Mouse (Mus musculus) thymus, adult 18-20 months (tissue): ENCODE measurements around the gene Gmcl1.
A peak's percentile ranks its signal among the peaks of the same experiment; 100 is the strongest.

Experiments used
- DNase-seq, 2 experiments: peaks; one replicate each; pipeline ENCODE4 v3.0.0; 2022; ENCODE audit warnings: mixed read lengths in 2 of 2

Gmcl1 gene

GRCm38 (mm10) chr6:86733183-86733876 is at the start of gene Gmcl1:
TSS of gene Gmcl1 (minus strand) at chr6:86733383.
- peak; percentile 92 to 94 for DNase-seq

GRCm38 (mm10) chr6:86782342-86782741 is 49.2 kb upstream of the Gmcl1 start:
- DNase-seq, result no peak

GRCm38 (mm10) chr6:86781361-86781957 is 48.3 kb upstream of the Gmcl1 start:
- no peak for DNase-seq

- no peak for DNase-seq
Measured at GRCm38 (mm10) chr6:86778910-86779594, 45.9 kb upstream of the Gmcl1 start.

GRCm38 (mm10) chr6:86777181-86777580 is 44.0 kb upstream of the Gmcl1 start:
- no peak for DNase-seq

GRCm38 (mm10) chr6:86776706-86777071 is 43.5 kb upstream of the Gmcl1 start:
- DNase-seq, result no peak

- no peak for DNase-seq
Measured at GRCm38 (mm10) chr6:86776001-86776705, 43.0 kb upstream of the Gmcl1 start.

GRCm38 (mm10) chr6:86774937-86775336 is 41.8 kb upstream of the Gmcl1 start:
- no peak for DNase-seq

GRCm38 (mm10) chr6:86773830-86774229 is 40.6 kb upstream of the Gmcl1 start:
- no peak for DNase-seq

GRCm38 (mm10) chr6:86772631-86773030 is 39.4 kb upstream of the Gmcl1 start:
- DNase-seq, result no peak

GRCm38 (mm10) chr6:86768938-86769337 is 35.8 kb upstream of the Gmcl1 start:
- no peak for DNase-seq

GRCm38 (mm10) chr6:86768186-86768776 is 35.1 kb upstream of the Gmcl1 start:
- DNase-seq, result no peak

GRCm38 (mm10) chr6:86767465-86767864 is 34.3 kb upstream of the Gmcl1 start:
- no peak for DNase-seq

GRCm38 (mm10) chr6:86765637-86766059 is 32.5 kb upstream of the Gmcl1 start:
- DNase-seq, result no peak

- DNase-seq, result no peak
Measured at GRCm38 (mm10) chr6:86754105-86754863, 21.1 kb upstream of the Gmcl1 start.

GRCm38 (mm10) chr6:86752843-86753485 is 19.8 kb upstream of the Gmcl1 start:
- no peak for DNase-seq

GRCm38 (mm10) chr6:86750961-86751360 is 17.8 kb upstream of the Gmcl1 start:
- DNase-seq, result no peak

- no peak for DNase-seq
Measured at GRCm38 (mm10) chr6:86749817-86750216, 16.6 kb upstream of the Gmcl1 start.

- DNase-seq, result no peak
Measured at GRCm38 (mm10) chr6:86747171-86747570, 14.0 kb upstream of the Gmcl1 start.

GRCm38 (mm10) chr6:86740652-86741051 is 7.5 kb upstream of the Gmcl1 start:
- DNase-seq, result no peak

GRCm38 (mm10) chr6:86736830-86737229 is 3.6 kb upstream of the Gmcl1 start:
- no peak for DNase-seq

- no peak for DNase-seq
Measured at GRCm38 (mm10) chr6:86736313-86736712, 3.1 kb upstream of the Gmcl1 start.
